Mouse (Mus musculus) erythroblast, embryonic 14.5 days (primary cell): ENCODE measurements around the gene Gm17304.

Experiments used
- GATA1 ChIP-seq: IDR thresholded peaks from 2 replicates; pipeline ENCODE4 v1.6.1; 2012; ENCODE audit warnings: low read length, inconsistent platforms, mixed read lengths
- TAL1 ChIP-seq: IDR thresholded peaks from 3 replicates; pipeline ENCODE4 v1.6.1; 2012; ENCODE audit warnings: low read length, inconsistent platforms, mixed read lengths

GRCm38 (mm10) chr5:106599482-106599881 is 9.4 kb upstream of the Gm17304 start:
- TF ChIP-seq TAL1: no peak
- TF ChIP-seq GATA1: no peak
